In the genomic region with DNA sequence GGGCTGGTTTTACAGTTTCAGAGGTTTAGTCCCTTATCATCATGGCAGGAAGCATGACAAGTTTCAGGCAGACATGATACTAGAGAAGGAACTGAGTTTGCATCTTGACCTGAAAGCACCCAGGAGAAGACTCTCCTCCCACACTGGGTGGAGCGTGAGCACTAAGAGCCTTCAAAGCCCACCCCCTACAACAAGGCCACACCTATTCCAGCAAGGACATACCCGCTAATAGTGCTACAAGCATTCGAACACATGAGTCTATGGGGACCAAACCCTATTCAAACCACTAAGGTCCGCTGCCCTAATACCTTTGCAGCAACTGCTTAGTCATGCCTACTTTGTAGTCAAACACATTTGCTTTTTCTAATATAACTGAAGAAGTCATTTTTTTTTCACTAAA, we compare ENCODE assay signal across 13 mouse cellular contexts.
DNase-seq lines count a peak whose midpoint lies in the region; ATAC-seq lines count a peak whose summit lies in the region.
"Had no signal": no experiment of that assay in that cellular context is flagged by ENCODE, and none has a peak within 500 bp of the region (broad histone marks: within the 10 kb centered on the region; RNA-seq: fewer than 3 reads in every experiment).

No protein-coding gene starts in this region.

- no peaks in the 10 kb centered on the region for H3K36me3 ChIP-seq in heart, embryonic 12.5 days
- H3K36me3 ChIP-seq in neural tube, embryonic 12.5 days = no peaks in the 10 kb centered on the region
- H3K36me3 ChIP-seq in liver, embryonic 13.5 days = no peaks in the 10 kb centered on the region
- H3K36me3 ChIP-seq in neural tube, embryonic 15.5 days = no peaks in the 10 kb centered on the region
- H3K36me3 ChIP-seq: limb, embryonic 10.5 days; lung, embryonic 15.5 days had no signal

- H3K9me3 ChIP-seq in heart, embryonic 12.5 days (replicated peaks) = no peaks in the 10 kb centered on the region
- H3K9me3 ChIP-seq in neural tube, embryonic 12.5 days = no peaks in the 10 kb centered on the region
- H3K9me3 ChIP-seq in liver, embryonic 13.5 days (replicated peaks) = no peaks in the 10 kb centered on the region
- no peaks in the 10 kb centered on the region for H3K9me3 ChIP-seq in neural tube, embryonic 15.5 days (replicated peaks)
- H3K9me3 ChIP-seq: limb, embryonic 10.5 days; lung, embryonic 15.5 days had no signal

- peak overlapping the region; percentile 46 for H3K4me2 ChIP-seq in heart, embryonic 12.5 days
- H3K4me2 ChIP-seq in neural tube, embryonic 12.5 days (replicated peaks) = peak overlapping the region; percentile 7; the same call in 1 of the 2 replicates
- no peak overlapping the region for H3K4me2 ChIP-seq in liver, embryonic 13.5 days
- 0 out of 2 replicates have a peak overlapping the region, but pooled peaks have one; percentile 25 for H3K4me2 ChIP-seq in neural tube, embryonic 15.5 days
- H3K4me2 ChIP-seq: lung, embryonic 15.5 days had no signal

- no peak for ATAC-seq in heart, embryonic 12.5 days (ENCODE audit: insufficient number of reproducible peaks, low FRiP score)
- ATAC-seq in neural tube, embryonic 12.5 days (ENCODE audit: low FRiP score, low read depth) = no peak
- ATAC-seq in liver, embryonic 13.5 days (ENCODE audit: low read depth) = peak; percentile 77
- no peak for ATAC-seq in neural tube, embryonic 15.5 days (ENCODE audit: low FRiP score)
- ATAC-seq in erythroid progenitor cell, adult 5-6 weeks (replicated peaks; ENCODE audit: low FRiP score, poor library complexity, severe bottlenecking) = no peak
- ATAC-seq: forebrain, embryonic 14.5 days had no signal

- no peak overlapping the region for H3K9ac ChIP-seq in heart, embryonic 12.5 days
- no peak overlapping the region for H3K9ac ChIP-seq in neural tube, embryonic 12.5 days
- H3K9ac ChIP-seq in liver, embryonic 13.5 days = no peak overlapping the region
- no peak overlapping the region for H3K9ac ChIP-seq in neural tube, embryonic 15.5 days (replicated peaks)
- H3K9ac ChIP-seq: lung, embryonic 15.5 days had no signal

- WGBS in heart, embryonic 12.5 days = 42% methylated on average over 4 of the region's 4 CpGs
- 42% methylated on average over 4 of the region's 4 CpGs for WGBS in neural tube, embryonic 12.5 days
- 40% methylated on average over 4 of the region's 4 CpGs for WGBS in liver, embryonic 13.5 days (ENCODE audit: insufficient replicate concordance)
- 58% methylated on average over 4 of the region's 4 CpGs for WGBS in neural tube, embryonic 15.5 days

- no peaks in the 10 kb centered on the region for H3K27me3 ChIP-seq in heart, embryonic 12.5 days (replicated peaks)
- no peaks in the 10 kb centered on the region for H3K27me3 ChIP-seq in neural tube, embryonic 12.5 days (replicated peaks)
- H3K27me3 ChIP-seq in liver, embryonic 13.5 days = no peaks in the 10 kb centered on the region
- no peaks in the 10 kb centered on the region for H3K27me3 ChIP-seq in neural tube, embryonic 15.5 days (replicated peaks)
- H3K27me3 ChIP-seq: lung, embryonic 15.5 days had no signal

- peaks cover 5% of the 10 kb centered on the region; the same call in 1 of the 2 replicates for H3K4me1 ChIP-seq in heart, embryonic 12.5 days (replicated peaks)
- H3K4me1 ChIP-seq in neural tube, embryonic 12.5 days = no peaks in the 10 kb centered on the region
- no peaks in the 10 kb centered on the region for H3K4me1 ChIP-seq in liver, embryonic 13.5 days (replicated peaks)
- H3K4me1 ChIP-seq in neural tube, embryonic 15.5 days = no peaks in the 10 kb centered on the region
- H3K4me1 ChIP-seq: limb, embryonic 10.5 days; lung, embryonic 15.5 days had no signal

- 0 out of 2 replicates have a peak overlapping the region, but pooled peaks have one; percentile 4 for H3K4me3 ChIP-seq in heart, embryonic 12.5 days
- H3K4me3 ChIP-seq in neural tube, embryonic 12.5 days = no peak overlapping the region
- H3K4me3 ChIP-seq in liver, embryonic 13.5 days (replicated peaks) = no peak overlapping the region
- H3K4me3 ChIP-seq in neural tube, embryonic 15.5 days (replicated peaks) = no peak overlapping the region
- H3K4me3 ChIP-seq: limb, embryonic 10.5 days; lung, embryonic 15.5 days had no signal

- no peak for DNase-seq in heart, postnatal 36 days
- no peak for DNase-seq in neural tube, embryonic 10.5 days (ENCODE audit: extremely low spot score, low spot score)
- no peak for DNase-seq in liver, embryonic 13.5 days
- DNase-seq in testis, postnatal 14 days (ENCODE audit: low spot score) = no peak
- DNase-seq: cerebellum, adult 9-11 months had no signal

- no peak overlapping the region for H3K27ac ChIP-seq in heart, embryonic 12.5 days (ENCODE audit: poor library complexity, severe bottlenecking)
- no peak overlapping the region for H3K27ac ChIP-seq in neural tube, embryonic 12.5 days
- no peak overlapping the region for H3K27ac ChIP-seq in liver, embryonic 13.5 days
- H3K27ac ChIP-seq in neural tube, embryonic 15.5 days (replicated peaks) = no peak overlapping the region
- H3K27ac ChIP-seq: kidney, postnatal 0 days; limb, embryonic 10.5 days; lung, embryonic 15.5 days had no signal

- intact Hi-C loops in heart, postnatal 36 days (cut with DNase I) = no loop called here
